9 mouse cellular contexts compared by ENCODE assay signal in the genomic region with DNA sequence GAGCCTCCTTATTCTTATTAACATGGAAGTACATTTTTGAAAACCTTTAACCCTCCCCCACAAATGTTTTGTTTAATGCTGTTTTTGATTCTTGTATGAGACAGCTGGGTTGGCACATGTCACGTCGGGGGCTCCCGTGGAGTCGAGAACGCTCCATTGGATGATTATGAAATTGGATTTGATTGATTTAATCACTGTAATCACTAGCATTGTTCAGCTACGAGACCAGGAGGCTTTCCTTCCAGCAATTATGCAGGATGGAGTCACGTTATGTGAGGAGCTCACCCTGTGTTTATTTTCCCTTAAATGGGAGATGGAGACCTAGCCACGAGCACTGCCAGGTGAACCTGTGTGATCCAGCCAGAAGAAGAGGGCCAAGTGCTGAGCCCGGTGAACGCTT. TPM values are rescaled to one million over a fixed set of nuclear protein-coding genes. Genes with fewer than 3 reads are reported as not detected.
DNase-seq lines count a peak whose midpoint lies in the region; ATAC-seq lines count a peak whose summit lies in the region.
"Had no signal": no experiment of that assay in that cellular context is flagged by ENCODE, and none has a peak within 500 bp of the region (broad histone marks: within the 10 kb centered on the region; RNA-seq: fewer than 3 reads in every experiment).

A gene (plus strand): TSS at position 357 of the 400 bp plus-strand sequence.

- no peaks in the 10 kb centered on the region for H3K36me3 ChIP-seq in heart, embryonic 13.5 days
- no peaks in the 10 kb centered on the region for H3K36me3 ChIP-seq in liver, embryonic 15.5 days (replicated peaks)

- no peak within 1 kb of the TSS for H3K27ac ChIP-seq in heart, embryonic 13.5 days (replicated peaks)
- H3K27ac ChIP-seq in liver, embryonic 15.5 days (replicated peaks): peak within 1 kb of the TSS; percentile 41; the same call in 1 of the 2 replicates

- no peak within 1 kb of the TSS for H3K9ac ChIP-seq in heart, embryonic 13.5 days
- peak within 1 kb of the TSS; percentile 21; the same call in 1 of the 2 replicates for H3K9ac ChIP-seq in liver, embryonic 15.5 days

- H3K4me3 ChIP-seq in heart, embryonic 13.5 days: no peak within 1 kb of the TSS
- H3K4me3 ChIP-seq in liver, embryonic 15.5 days (replicated peaks): no peak within 1 kb of the TSS

- WGBS in heart, embryonic 13.5 days: 81% methylated on average over 10 of the region's 10 CpGs
- 84% methylated on average over 10 of the region's 10 CpGs for WGBS in liver, embryonic 15.5 days (ENCODE audit: insufficient replicate concordance)

- DNase-seq in heart, adult 18-20 months: no peak
- DNase-seq in right cerebral cortex, postnatal 10 days (ENCODE audit: low spot score in 2 of 2): no peak
- DNase-seq in kidney, postnatal 14 days: no peak
- no peak for DNase-seq in kidney, adult 18-20 months

- no peaks in the 10 kb centered on the region for H3K27me3 ChIP-seq in heart, embryonic 13.5 days (replicated peaks)
- no peaks in the 10 kb centered on the region for H3K27me3 ChIP-seq in liver, embryonic 15.5 days
- H3K27me3 ChIP-seq: CH12.LX had no signal

- no peaks in the 10 kb centered on the region for H3K9me3 ChIP-seq in heart, embryonic 13.5 days
- H3K9me3 ChIP-seq in liver, embryonic 15.5 days (replicated peaks): no peaks in the 10 kb centered on the region

- no peak for ATAC-seq in heart, embryonic 13.5 days (ENCODE audit: extremely low read depth, insufficient number of reproducible peaks, low FRiP score, low TSS enrichment)
- ATAC-seq in CD4-positive, CD25-positive, alpha-beta regulatory T cell, adult 4 months: no peak
- ATAC-seq in granulocyte monocyte progenitor cell, adult 5-6 weeks (replicated peaks; ENCODE audit: poor library complexity, severe bottlenecking): no peak
- no peak for ATAC-seq in liver, embryonic 15.5 days (ENCODE audit: insufficient read depth)

- peaks cover 17% of the 10 kb centered on the region for H3K4me1 ChIP-seq in heart, embryonic 13.5 days
- H3K4me1 ChIP-seq in liver, embryonic 15.5 days (replicated peaks): peaks cover 42% of the 10 kb centered on the region

- H3K4me2 ChIP-seq in heart, embryonic 13.5 days: no peak within 1 kb of the TSS
- H3K4me2 ChIP-seq in liver, embryonic 15.5 days: peak within 1 kb of the TSS; percentile 39

RNA-seq across cellular contexts. Expression of the gene that starts here (rescaled TPM):
- 10.1 and 10.8 TPM in 2 replicates for polyA plus RNA-seq in heart, embryonic 13.5 days (2015; fragmentation: Nextera tagmentation; extraction: Ambion mirVana)
- total RNA-seq in heart, adult 18-20 months (2021): 10 to 100 TPM in 1 of 2 experiments, 1 to 10 TPM in 1; 7.0 to 11.4 TPM
- polyA plus RNA-seq in CD4-positive, CD25-positive, alpha-beta regulatory T cell, adult 4 months (2017; shearing (Covaris generic)): 100 to 1,000 TPM; 228 to 281 TPM
- 41.1 and 65.7 TPM in 2 replicates for total RNA-seq in granulocyte monocyte progenitor cell, adult 5-6 weeks (2014; fragmentation: Nextera tagmentation)
- total RNA-seq in granulocyte monocyte progenitor cell, adult 5-6 weeks (2017): 27.8 and 33.5 TPM in 2 replicates
- polyA plus RNA-seq in liver, embryonic 15.5 days (2015; fragmentation: Nextera tagmentation; extraction: Ambion mirVana): 3.1 and 3.2 TPM in 2 replicates

Comparison
In these comparisons a context has a peak if more than half of its experiments do, and no peak if none do; other contexts are left out.
1. RNA of the gene that starts here (polyA plus RNA-seq): 228 to 281 TPM in CD4-positive, CD25-positive, alpha-beta regulatory T cell, adult 4 months; 10.1 to 10.8 TPM in heart, embryonic 13.5 days and 3.1 to 3.2 TPM in liver, embryonic 15.5 days; every median in the first group is over 10 times any median in the second.